Mouse (Mus musculus) liver, adult 2 months (tissue): ENCODE data around the gene Apbb2.

Experiments
- CTCF ChIP-seq: fragments of 200-500 bp; IDR thresholded peaks from 2 replicates; pipeline ENCODE4 v1.5.1; 2011; ENCODE audit warnings: low read depth, low read length, control low read depth
- POLR2A ChIP-seq: fragments of 200-500 bp; IDR thresholded peaks from 2 replicates; pipeline ENCODE4 v1.6.1; 2011; ENCODE audit warnings: low read length, control low read depth; ENCODE audit not compliant: insufficient read depth; ENCODE audit errors: extremely low read depth

GRCm38 (mm10) chr5:66594881-66595280 is 23.7 kb downstream of the Apbb2 start:
- TF ChIP-seq CTCF (no peak), POLR2A (no peak)
